12 mouse cellular contexts compared by ENCODE assay signal in the genomic region with DNA sequence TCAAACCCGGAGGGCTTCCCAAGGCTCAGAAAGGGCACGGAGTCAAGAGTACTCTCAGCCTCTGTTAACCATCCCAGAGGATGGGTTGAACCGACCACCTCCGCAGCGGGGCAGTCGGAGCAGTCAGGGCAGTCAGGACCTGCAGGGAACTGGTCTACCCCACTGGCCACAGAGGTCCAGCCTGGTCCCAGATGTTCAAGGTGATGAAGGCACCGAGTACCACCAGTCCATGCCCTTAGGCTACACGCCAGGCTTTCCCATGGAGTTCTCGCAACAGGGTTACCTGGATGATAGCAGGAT. TPM values are rescaled to one million over a fixed set of nuclear protein-coding genes. Genes with fewer than 3 reads are reported as not detected.
A peak's percentile ranks its signal among the peaks of the same experiment; 100 is the strongest.
DNase-seq lines count a peak whose midpoint lies in the region; ATAC-seq lines count a peak whose summit lies in the region.
"Had no signal": no experiment of that assay in that cellular context is flagged by ENCODE, and none has a peak within 500 bp of the region (broad histone marks: within the 10 kb centered on the region; RNA-seq: fewer than 3 reads in every experiment).

No protein-coding gene starts in this region.

- H3K27ac ChIP-seq in liver, embryonic 11.5 days (ENCODE audit: low read depth, low read length) = no peak overlapping the region
- no peak overlapping the region for H3K27ac ChIP-seq in forebrain, embryonic 15.5 days (replicated peaks)
- H3K27ac ChIP-seq in limb, embryonic 12.5 days = no peak overlapping the region
- no peak overlapping the region for H3K27ac ChIP-seq in stomach, embryonic 14.5 days (ENCODE audit: low read length)

- H3K27me3 ChIP-seq in liver, embryonic 11.5 days (replicated peaks; ENCODE audit: control insufficient read depth, insufficient read depth, low read length) = no peaks in the 10 kb centered on the region
- no peaks in the 10 kb centered on the region for H3K27me3 ChIP-seq in forebrain, embryonic 15.5 days
- no peaks in the 10 kb centered on the region for H3K27me3 ChIP-seq in limb, embryonic 12.5 days
- no peaks in the 10 kb centered on the region for H3K27me3 ChIP-seq in stomach, embryonic 14.5 days (ENCODE audit: control insufficient read depth, insufficient read depth, low read length)

- intact Hi-C loops in left cerebral cortex, postnatal 10 days (cut with DNase I) = no loop called here

- 75% methylated on average over 9 of the region's 9 CpGs for WGBS in liver, embryonic 11.5 days
- 63% methylated on average over 9 of the region's 9 CpGs for WGBS in forebrain, embryonic 15.5 days
- 72% methylated on average over 9 of the region's 9 CpGs for WGBS in limb, embryonic 12.5 days
- WGBS in stomach, embryonic 14.5 days = 77% methylated on average over 9 of the region's 9 CpGs

- no peaks in the 10 kb centered on the region for H3K9me3 ChIP-seq in liver, embryonic 11.5 days (ENCODE audit: control insufficient read depth, low read length)
- no peaks in the 10 kb centered on the region for H3K9me3 ChIP-seq in forebrain, embryonic 15.5 days
- no peaks in the 10 kb centered on the region for H3K9me3 ChIP-seq in limb, embryonic 12.5 days
- H3K9me3 ChIP-seq in stomach, embryonic 14.5 days (ENCODE audit: control insufficient read depth, low read depth, low read length) = no peaks in the 10 kb centered on the region
- H3K9me3 ChIP-seq: megakaryocyte, embryonic 14.5 days had no signal

- no peak overlapping the region for H3K4me3 ChIP-seq in liver, embryonic 11.5 days (ENCODE audit: low read depth, low read length)
- peak overlapping the region; percentile 29 for H3K4me3 ChIP-seq in forebrain, embryonic 15.5 days
- H3K4me3 ChIP-seq in limb, embryonic 12.5 days (replicated peaks) = peak overlapping the region; percentile 20
- no peak overlapping the region for H3K4me3 ChIP-seq in stomach, embryonic 14.5 days (ENCODE audit: low read depth, low read length)
- H3K4me3 ChIP-seq: megakaryocyte, embryonic 14.5 days had no signal

- peak; percentile 21; the same call in 1 of the 2 replicates for ATAC-seq in liver, embryonic 11.5 days (replicated peaks; ENCODE audit: low FRiP score)
- ATAC-seq in forebrain, embryonic 15.5 days (replicated peaks) = peak; percentile 9; the same call in 1 of the 2 replicates
- peak; percentile 7; the same call in 1 of the 2 replicates for ATAC-seq in limb, embryonic 12.5 days (ENCODE audit: insufficient number of reproducible peaks, insufficient read depth, low FRiP score, low TSS enrichment, low read depth)
- ATAC-seq in stomach, embryonic 14.5 days (ENCODE audit: insufficient number of reproducible peaks, insufficient read depth, low FRiP score, low read depth) = no peak
- ATAC-seq: inflammation-experienced regulatory T-cells, adult 6 months had no signal

- DNase-seq in liver, embryonic 11.5 days (ENCODE audit: low spot score) = no peak
- DNase-seq in liver = no peak
- DNase-seq in thymus, postnatal 0 days (ENCODE audit: low spot score) = no peak
- DNase-seq in left cerebral cortex, postnatal 10 days (ENCODE audit: extremely low spot score in 1 of 2, low spot score in 2 of 2) = no peak
- DNase-seq: cerebellum, adult 8-10 months had no signal

- H3K4me1 ChIP-seq in liver, embryonic 11.5 days (replicated peaks; ENCODE audit: control insufficient read depth, insufficient read depth, low read length) = no peaks in the 10 kb centered on the region
- peaks cover 9% of the 10 kb centered on the region for H3K4me1 ChIP-seq in forebrain, embryonic 15.5 days
- peaks cover 11% of the 10 kb centered on the region for H3K4me1 ChIP-seq in limb, embryonic 12.5 days (replicated peaks)
- peaks cover 5% of the 10 kb centered on the region; the same call in 1 of the 2 replicates for H3K4me1 ChIP-seq in stomach, embryonic 14.5 days (ENCODE audit: control insufficient read depth, insufficient read depth, low read length)

- H3K4me2 ChIP-seq in liver, embryonic 11.5 days = no peak overlapping the region
- H3K4me2 ChIP-seq in forebrain, embryonic 15.5 days (replicated peaks) = peak overlapping the region; percentile 42
- peak overlapping the region; percentile 47 for H3K4me2 ChIP-seq in limb, embryonic 12.5 days
- 0 out of 2 replicates have a peak overlapping the region, but pooled peaks have one; percentile 16 for H3K4me2 ChIP-seq in stomach, embryonic 14.5 days (replicated peaks; ENCODE audit: low read depth, low read length)

- no peak overlapping the region for H3K9ac ChIP-seq in liver, embryonic 11.5 days (ENCODE audit: low read depth, low read length)
- peak overlapping the region; percentile 32; the same call in 1 of the 2 replicates for H3K9ac ChIP-seq in forebrain, embryonic 15.5 days (replicated peaks)
- H3K9ac ChIP-seq in limb, embryonic 12.5 days (replicated peaks) = peak overlapping the region; percentile 48
- H3K9ac ChIP-seq in stomach, embryonic 14.5 days (replicated peaks; ENCODE audit: low read depth, low read length) = no peak overlapping the region

- H3K36me3 ChIP-seq in liver, embryonic 11.5 days (ENCODE audit: control insufficient read depth, insufficient read depth, low read length) = peaks cover 18% of the 10 kb centered on the region
- peaks cover 16% of the 10 kb centered on the region for H3K36me3 ChIP-seq in forebrain, embryonic 15.5 days
- H3K36me3 ChIP-seq in limb, embryonic 12.5 days = peaks cover 50% of the 10 kb centered on the region
- peaks cover 21% of the 10 kb centered on the region for H3K36me3 ChIP-seq in stomach, embryonic 14.5 days (ENCODE audit: control insufficient read depth, insufficient read depth, low read length)

RNA-seq across cellular contexts. Expression of a gene that starts 0.2 kb away (rescaled TPM):
- not detected in 2 replicates for polyA plus RNA-seq in liver, embryonic 11.5 days (2014; fragmentation: Nextera tagmentation; extraction: Ambion mirVana)
- polyA plus RNA-seq in forebrain, embryonic 15.5 days (2015; fragmentation: Nextera tagmentation; extraction: Ambion mirVana) = not detected in 2 replicates
- not detected in 2 replicates for polyA plus RNA-seq in limb, embryonic 12.5 days (2016; fragmentation: Nextera tagmentation; extraction: Ambion mirVana)
- not detected in 2 replicates for polyA plus RNA-seq in stomach, embryonic 14.5 days (2014; fragmentation: Nextera tagmentation; extraction: Ambion mirVana)
- not detected in 2 replicates for polyA plus RNA-seq in thymus, postnatal 0 days (2015; fragmentation: Nextera tagmentation; extraction: Ambion mirVana)
- under 1 TPM; 0.22 to 0.41 TPM for total RNA-seq in left cerebral cortex, postnatal 10 days (2021)
- total RNA-seq: adrenal gland, postnatal 10 days had no signal
- polyA plus RNA-seq: inflammation-experienced regulatory T-cells, adult 6 months had no signal

RNA-seq across cellular contexts. Expression of a gene that starts 21.3 kb away (rescaled TPM):
- 10.2 and 12.8 TPM in 2 replicates for polyA plus RNA-seq in liver, embryonic 11.5 days (2014; fragmentation: Nextera tagmentation; extraction: Ambion mirVana)
- polyA plus RNA-seq in forebrain, embryonic 15.5 days (2015; fragmentation: Nextera tagmentation; extraction: Ambion mirVana) = 32.0 and 35.1 TPM in 2 replicates
- 17.9 and 21.6 TPM in 2 replicates for polyA plus RNA-seq in limb, embryonic 12.5 days (2016; fragmentation: Nextera tagmentation; extraction: Ambion mirVana)
- polyA plus RNA-seq in stomach, embryonic 14.5 days (2014; fragmentation: Nextera tagmentation; extraction: Ambion mirVana) = 14.3 and 16.8 TPM in 2 replicates
- 4.3 and 5.0 TPM in 2 replicates for polyA plus RNA-seq in thymus, postnatal 0 days (2015; fragmentation: Nextera tagmentation; extraction: Ambion mirVana)
- 100 to 1,000 TPM; 155 to 157 TPM for total RNA-seq in left cerebral cortex, postnatal 10 days (2021)

RNA-seq across cellular contexts. Expression of a gene that starts 28.9 kb away (rescaled TPM):
- polyA plus RNA-seq in liver, embryonic 11.5 days (2014; fragmentation: Nextera tagmentation; extraction: Ambion mirVana) = 12.4 and 13.9 TPM in 2 replicates
- polyA plus RNA-seq in forebrain, embryonic 15.5 days (2015; fragmentation: Nextera tagmentation; extraction: Ambion mirVana) = 8.8 and 11.2 TPM in 2 replicates
- polyA plus RNA-seq in limb, embryonic 12.5 days (2016; fragmentation: Nextera tagmentation; extraction: Ambion mirVana) = 17.7 and 18.9 TPM in 2 replicates
- 70.9 and 72.0 TPM in 2 replicates for polyA plus RNA-seq in stomach, embryonic 14.5 days (2014; fragmentation: Nextera tagmentation; extraction: Ambion mirVana)
- 2.8 and 3.7 TPM in 2 replicates for polyA plus RNA-seq in thymus, postnatal 0 days (2015; fragmentation: Nextera tagmentation; extraction: Ambion mirVana)
- 10 to 100 TPM; 30.2 to 31.5 TPM for total RNA-seq in left cerebral cortex, postnatal 10 days (2021)
- polyA plus RNA-seq: inflammation-experienced regulatory T-cells, adult 6 months had no signal

RNA-seq across cellular contexts. Expression of a gene that starts 30.6 kb away (rescaled TPM):
- 26.3 and 28.4 TPM in 2 replicates for polyA plus RNA-seq in liver, embryonic 11.5 days (2014; fragmentation: Nextera tagmentation; extraction: Ambion mirVana)
- 34.8 and 35.4 TPM in 2 replicates for polyA plus RNA-seq in forebrain, embryonic 15.5 days (2015; fragmentation: Nextera tagmentation; extraction: Ambion mirVana)
- 51.9 and 56.0 TPM in 2 replicates for polyA plus RNA-seq in limb, embryonic 12.5 days (2016; fragmentation: Nextera tagmentation; extraction: Ambion mirVana)
- polyA plus RNA-seq in stomach, embryonic 14.5 days (2014; fragmentation: Nextera tagmentation; extraction: Ambion mirVana) = 21.7 and 23.7 TPM in 2 replicates
- 18.5 and 19.6 TPM in 2 replicates for polyA plus RNA-seq in thymus, postnatal 0 days (2015; fragmentation: Nextera tagmentation; extraction: Ambion mirVana)
- total RNA-seq in left cerebral cortex, postnatal 10 days (2021) = 10 to 100 TPM; 85.6 to 87.6 TPM

RNA-seq across cellular contexts. Expression of a gene that starts 31.4 kb away (rescaled TPM):
- 29.7 and 32.0 TPM in 2 replicates for polyA plus RNA-seq in liver, embryonic 11.5 days (2014; fragmentation: Nextera tagmentation; extraction: Ambion mirVana)
- polyA plus RNA-seq in forebrain, embryonic 15.5 days (2015; fragmentation: Nextera tagmentation; extraction: Ambion mirVana) = 0.18 TPM in 1 of 2 replicates, not detected in the other
- 0.81 and 1.8 TPM in 2 replicates for polyA plus RNA-seq in limb, embryonic 12.5 days (2016; fragmentation: Nextera tagmentation; extraction: Ambion mirVana)
- 14.8 and 15.3 TPM in 2 replicates for polyA plus RNA-seq in stomach, embryonic 14.5 days (2014; fragmentation: Nextera tagmentation; extraction: Ambion mirVana)
- polyA plus RNA-seq in thymus, postnatal 0 days (2015; fragmentation: Nextera tagmentation; extraction: Ambion mirVana) = 0.23 and 0.47 TPM in 2 replicates
- total RNA-seq in left cerebral cortex, postnatal 10 days (2021) = not detected
- total RNA-seq: left cerebral cortex, postnatal 25 days had no signal
- polyA plus RNA-seq: inflammation-experienced regulatory T-cells, adult 6 months had no signal

Comparison
In these comparisons a context has a peak if more than half of its experiments do, and no peak if none do; other contexts are left out.
1. H3K4me3 ChIP-seq: peak in forebrain, embryonic 15.5 days (single experiment) and limb, embryonic 12.5 days (single experiment); none in liver, embryonic 11.5 days (single experiment) and stomach, embryonic 14.5 days (single experiment).
2. H3K9ac ChIP-seq: peak in forebrain, embryonic 15.5 days (single experiment) and limb, embryonic 12.5 days (single experiment); none in liver, embryonic 11.5 days (single experiment) and stomach, embryonic 14.5 days (single experiment).